Mouse (Mus musculus) G1E (cell line): Measurements from ENCODE around the gene Retreg1. TPM values are rescaled to one million over a fixed set of nuclear protein-coding genes. Genes with fewer than 3 reads are reported as not detected.

Experiments used
- ATAC-seq: 2 replicates; pipeline ENCODE4 v1.8.0; 2016; ENCODE audit warnings: mild to moderate bottlenecking; ENCODE audit not compliant: insufficient number of reproducible peaks, poor library complexity, low FRiP score, severe bottlenecking; ENCODE audit errors: extremely low read depth
- DNase-seq: peaks from one replicate; pipeline ENCODE4 v3.0.0; 2012; ENCODE audit warnings: low spot score
- H3K27me3 ChIP-seq: 2 replicates; pipeline ENCODE4 v1.6.1; 2012; ENCODE audit warnings: mild to moderate bottlenecking, low read length, inconsistent platforms; ENCODE audit not compliant: insufficient read depth
- H3K36me3 ChIP-seq: replicated peaks from 2 replicates; pipeline ENCODE3; 2012; ENCODE audit warnings: mild to moderate bottlenecking, inconsistent platforms
- H3K4me1 ChIP-seq: 2 replicates; pipeline ENCODE4 v1.6.1; 2012; ENCODE audit warnings: low read depth, low read length, inconsistent platforms, mixed read lengths; ENCODE audit not compliant: insufficient read depth
- H3K4me3 ChIP-seq: 2 replicates; pipeline ENCODE4 v1.5.1; 2012; ENCODE audit warnings: low read depth, mild to moderate bottlenecking, inconsistent platforms, low read length, moderate library complexity, mixed read lengths
- H3K9me3 ChIP-seq: replicated peaks from 2 replicates; pipeline ENCODE4 v1.6.1; 2012; ENCODE audit warnings: inconsistent platforms
- CTCF ChIP-seq: IDR thresholded peaks from 2 replicates; pipeline ENCODE4 v1.5.1; 2012; ENCODE audit warnings: low read depth, low read length, inconsistent platforms, mixed read lengths
- GATA1 ChIP-seq: IDR thresholded peaks from 2 replicates; pipeline ENCODE4 v1.6.1; 2012; ENCODE audit warnings: borderline replicate concordance, low read length, inconsistent platforms, mixed read lengths
- GATA2 ChIP-seq: IDR thresholded peaks from 2 replicates; pipeline ENCODE4 v1.6.1; 2012; ENCODE audit warnings: low read depth, low read length, inconsistent platforms, borderline replicate concordance
- POLR2AphosphoS5 ChIP-seq: IDR thresholded peaks from 2 replicates; pipeline ENCODE4 v1.6.1; 2012; ENCODE audit warnings: low read depth, low read length, inconsistent platforms; ENCODE audit not compliant: insufficient replicate concordance
- TAL1 ChIP-seq: conservative IDR thresholded peaks from 2 replicates; pipeline ENCODE4 v1.6.1; 2012; ENCODE audit warnings: low read depth, low read length, inconsistent platforms, mixed read lengths
- polyA plus RNA-seq: library from polyadenylated mRNA; stranded (reverse); fragments of >175 nt; gene quantifications from 2 replicates; pipeline ENCODE4 v1.2.3, GENCODE M21; 2012
- total RNA-seq, 2 experiments: library from RNA; stranded (forward) in 1 of 2; stranded (reverse) in 1 of 2; fragments of 200-1000 nt in 1 of 2; fragments of >200 nt in 1 of 2; fragmentation: Nextera tagmentation in 1 of 2; gene quantifications; 2 replicates each; pipeline ENCODE4 v1.2.3; 2014 to 2017

Retreg1 gene
- total and polyA plus RNA-seq, 3 experiments: 0.16 TPM; not detected in 2

DNA sequence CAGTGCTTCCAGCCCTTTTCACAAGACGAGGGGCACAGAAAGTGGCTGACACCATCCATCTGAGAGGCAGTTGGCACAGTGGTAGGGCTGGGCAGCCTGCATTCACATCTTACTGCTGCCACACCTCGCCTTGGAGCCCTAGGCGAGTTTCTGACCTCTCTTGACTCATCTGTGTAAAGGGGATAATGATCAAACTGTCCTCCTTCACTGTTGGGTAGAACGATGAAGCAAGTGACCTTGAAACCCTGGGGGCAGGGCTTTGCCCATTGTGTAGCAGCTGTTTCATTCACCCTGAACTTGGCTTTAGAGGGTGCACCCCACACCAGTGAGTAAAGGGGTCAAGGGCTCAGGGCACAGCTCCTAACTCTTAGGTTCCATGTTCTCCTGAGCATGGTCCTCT, 39.0 kb downstream of the Retreg1 start:
- no peak for DNase-seq
- Histone ChIP-seq H3K36me3 (no peaks in the 10 kb centered on the region), H3K9me3 (peaks cover 31% of the 10 kb centered on the region), H3K4me1 (no peaks in the 10 kb centered on the region), H3K27me3 (no peaks in the 10 kb centered on the region), H3K4me3 (no peak overlapping the region)
- TF ChIP-seq TAL1: no peak
- TF ChIP-seq GATA1: no peak
- no peak for TF ChIP-seq GATA2
- no peak for TF ChIP-seq POLR2AphosphoS5
- no peak for TF ChIP-seq CTCF
- no peak for ATAC-seq

DNA sequence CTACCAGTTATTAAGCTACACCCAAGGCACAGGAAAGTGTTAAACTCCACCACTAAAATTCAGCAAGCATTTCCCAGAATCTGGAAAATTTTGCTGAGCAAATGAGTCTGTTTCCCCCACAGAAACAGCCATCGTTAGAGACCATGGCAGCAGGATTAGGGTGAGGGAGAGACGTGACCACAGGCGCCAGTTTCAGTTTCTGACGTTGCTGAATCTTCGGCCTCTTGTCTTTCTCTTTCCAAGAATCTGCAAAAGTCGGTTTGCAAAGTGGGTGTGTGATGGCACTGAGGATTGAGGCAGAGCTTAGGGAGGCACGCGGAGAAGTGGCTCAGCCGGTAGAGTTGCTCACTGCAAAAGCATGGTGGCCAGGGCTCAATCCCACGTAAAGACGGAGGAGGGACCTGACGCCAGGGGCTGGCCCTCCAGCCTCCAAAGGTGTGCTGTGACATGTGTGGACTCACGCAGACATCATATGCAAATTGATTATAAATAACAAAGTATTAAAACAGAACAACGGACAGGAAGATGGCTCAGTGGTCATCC, 41.5 kb downstream of the Retreg1 start:
- DNase-seq: no peak
- H3K4me3 ChIP-seq: no peak overlapping the region

DNA sequence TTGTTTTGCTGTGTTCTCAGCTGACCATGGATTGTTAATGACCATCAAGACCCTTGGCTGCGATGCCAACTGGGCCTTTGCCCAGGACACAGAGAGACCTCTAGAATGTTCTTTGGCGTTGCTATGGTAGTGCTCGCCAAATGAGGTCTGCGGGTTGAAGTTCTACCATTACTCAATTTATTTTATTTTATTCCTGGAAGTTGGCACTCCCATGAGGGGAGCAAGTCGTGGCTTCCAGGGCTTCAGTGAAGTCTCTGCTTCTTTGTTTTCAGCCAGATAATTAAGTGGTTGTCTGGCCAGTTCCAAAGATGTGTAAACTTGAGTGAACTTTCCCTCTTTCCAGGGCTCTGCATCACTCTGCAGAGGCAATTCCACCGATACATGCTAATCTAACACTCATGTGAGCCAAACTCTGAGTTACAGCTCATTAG, 43.6 kb downstream of the Retreg1 start:
- Histone ChIP-seq H3K27me3 (no peaks in the 10 kb centered on the region), H3K4me1 (no peaks in the 10 kb centered on the region), H3K4me3 (no peak overlapping the region), H3K9me3 (peaks cover 26% of the 10 kb centered on the region), H3K36me3 (no peaks in the 10 kb centered on the region)
- DNase-seq: no peak
- no peak for ATAC-seq
- TF ChIP-seq CTCF: no peak
- TF ChIP-seq POLR2AphosphoS5: no peak
- no peak for TF ChIP-seq GATA2
- no peak for TF ChIP-seq TAL1
- TF ChIP-seq GATA1: no peak

More for the DNA sequence above, 41.5 kb downstream of the Retreg1 start:
- H3K36me3 ChIP-seq: no peaks in the 10 kb centered on the region
- no peaks in the 10 kb centered on the region for H3K27me3 ChIP-seq
- no peak for ATAC-seq
- no peak for TF ChIP-seq CTCF
- TF ChIP-seq GATA1: no peak
- TF ChIP-seq TAL1: no peak
- no peak for TF ChIP-seq POLR2AphosphoS5
- TF ChIP-seq GATA2: no peak
- peaks cover 29% of the 10 kb centered on the region for H3K9me3 ChIP-seq
- no peaks in the 10 kb centered on the region for H3K4me1 ChIP-seq

DNA sequence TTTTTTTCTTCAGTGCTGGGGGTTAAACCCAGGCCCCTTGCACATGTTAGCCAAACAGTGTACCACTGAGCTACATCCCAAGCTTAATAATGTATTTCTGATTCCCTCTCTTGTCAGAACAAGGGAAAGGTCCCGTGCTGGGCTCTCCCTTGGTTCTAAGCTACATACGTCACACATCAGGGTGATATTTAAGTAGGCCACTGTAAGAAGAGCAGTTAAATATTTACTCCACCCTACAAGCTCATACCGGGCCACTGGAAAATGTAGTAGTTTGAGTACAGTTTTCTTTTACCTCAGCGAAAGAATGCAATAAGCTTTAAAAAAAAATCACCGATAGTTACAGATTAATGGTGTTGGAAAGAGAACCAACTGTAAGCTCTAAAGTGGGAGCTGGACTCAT, 46.9 kb downstream of the Retreg1 start:
- Histone ChIP-seq H3K4me1 (no peaks in the 10 kb centered on the region), H3K27me3 (no peaks in the 10 kb centered on the region), H3K4me3 (no peak overlapping the region), H3K9me3 (peaks cover 18% of the 10 kb centered on the region), H3K36me3 (no peaks in the 10 kb centered on the region)
- no peak for TF ChIP-seq POLR2AphosphoS5
- TF ChIP-seq CTCF: no peak
- no peak for TF ChIP-seq GATA1
- no peak for TF ChIP-seq TAL1
- no peak for TF ChIP-seq GATA2
- ATAC-seq: no peak
- no peak for DNase-seq

DNA sequence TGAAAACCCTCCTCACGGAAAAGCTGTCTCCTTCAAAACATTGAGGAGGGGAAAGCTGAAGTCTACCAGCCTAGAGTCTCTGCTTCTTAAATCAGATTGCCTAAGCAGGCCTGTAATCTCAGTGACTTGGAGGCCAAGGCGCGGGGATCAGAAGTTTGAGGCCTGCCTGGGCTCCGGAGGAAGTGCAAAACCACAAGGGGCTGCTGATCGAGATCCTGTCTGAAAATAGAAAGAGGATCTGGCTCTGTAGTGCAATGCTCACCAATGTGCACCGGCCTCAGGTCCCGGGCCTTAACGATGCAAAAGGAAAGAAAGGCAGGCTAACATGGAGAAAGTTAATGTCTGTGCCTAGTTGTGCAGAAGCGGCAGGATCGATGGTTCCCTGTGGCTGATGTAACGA, 48.6 kb downstream of the Retreg1 start:
- H3K36me3 ChIP-seq: no peaks in the 10 kb centered on the region
- peaks cover 31% of the 10 kb centered on the region for H3K9me3 ChIP-seq
- no peaks in the 10 kb centered on the region for H3K4me1 ChIP-seq
- no peak overlapping the region for H3K4me3 ChIP-seq
- TF ChIP-seq TAL1 (no peak), GATA1 (no peak), GATA2 (no peak), CTCF (no peak), POLR2AphosphoS5 (no peak)
- H3K27me3 ChIP-seq: no peaks in the 10 kb centered on the region
- no peak for ATAC-seq
- no peak for DNase-seq

DNA sequence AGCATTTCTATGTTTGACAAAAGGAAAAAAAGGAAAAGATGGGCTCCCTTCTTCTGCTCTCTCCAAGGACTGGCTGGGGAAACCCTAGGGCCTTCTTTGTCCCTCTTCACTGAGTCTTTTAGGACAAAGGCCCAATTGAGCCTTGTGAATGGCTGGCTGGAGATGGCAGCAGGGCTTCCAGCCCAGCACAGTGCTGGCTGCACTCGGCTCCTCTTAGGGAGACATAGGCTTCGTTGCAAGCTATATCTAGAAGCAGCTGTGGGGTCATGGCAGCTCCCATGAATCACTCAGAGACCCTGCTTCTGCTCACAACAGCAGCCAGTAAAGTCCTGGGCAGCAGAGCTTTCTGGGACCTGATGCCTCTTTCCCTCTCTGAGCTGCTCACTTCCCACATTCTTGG, 50.3 kb downstream of the Retreg1 start:
- H3K4me3 ChIP-seq: no peak overlapping the region
- ATAC-seq (no peak), DNase-seq (no peak)
- TF ChIP-seq GATA1: no peak
- no peak for TF ChIP-seq GATA2
- H3K27me3 ChIP-seq: no peaks in the 10 kb centered on the region
- H3K36me3 ChIP-seq: no peaks in the 10 kb centered on the region
- peaks cover 35% of the 10 kb centered on the region for H3K9me3 ChIP-seq
- no peaks in the 10 kb centered on the region for H3K4me1 ChIP-seq

DNA sequence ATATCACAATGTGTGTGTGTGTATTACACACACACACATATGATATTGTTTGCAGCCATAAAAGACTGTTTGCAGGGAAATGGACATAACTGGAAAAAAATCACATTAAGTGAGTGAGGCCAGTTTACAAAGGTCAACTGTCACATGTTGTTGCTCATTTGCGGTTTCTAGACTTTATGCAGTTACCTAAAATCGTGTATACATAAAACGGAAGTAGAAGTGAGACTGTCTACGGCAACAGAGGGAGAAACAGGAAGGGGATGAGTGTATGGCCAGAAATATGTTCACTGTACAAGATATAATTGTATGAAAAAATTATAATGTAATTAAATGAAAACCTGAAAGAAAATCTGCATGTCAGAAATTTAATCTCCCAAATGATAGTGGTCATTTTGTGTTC, 53.8 kb downstream of the Retreg1 start:
- Histone ChIP-seq H3K4me1 (no peaks in the 10 kb centered on the region), H3K4me3 (no peak overlapping the region), H3K9me3 (peaks cover 32% of the 10 kb centered on the region), H3K27me3 (no peaks in the 10 kb centered on the region), H3K36me3 (no peaks in the 10 kb centered on the region)
- DNase-seq: no peak
- TF ChIP-seq GATA1 (no peak), TAL1 (no peak), CTCF (no peak), GATA2 (no peak), POLR2AphosphoS5 (no peak)
- no peak for ATAC-seq
